Mouse (Mus musculus): ENCODE measurements around the gene Rrh.

DNA sequence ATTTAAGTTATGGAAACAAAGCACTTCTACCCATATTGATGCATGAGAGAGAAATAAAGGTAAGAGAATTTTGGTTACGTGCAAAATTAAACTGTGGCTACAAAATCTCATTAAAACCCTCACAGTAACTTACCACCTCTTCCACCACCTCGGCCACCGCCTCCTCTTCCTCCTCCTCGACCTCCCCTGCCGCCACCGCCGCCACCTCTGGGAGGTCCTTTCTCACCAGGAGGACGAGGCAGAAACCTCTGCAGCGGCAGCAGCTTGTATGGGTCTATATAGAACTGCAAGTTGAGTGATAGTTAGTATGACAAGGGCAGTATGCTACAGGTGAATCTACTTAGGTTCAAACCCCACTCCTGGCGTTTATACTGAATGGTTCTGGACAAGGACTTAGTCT, 4.3 kb upstream of the Rrh start:
- TF ChIP-seq CTCF (IDR thresholded peaks at IDR 0.05; ENCODE audit: low read depth) (no peak), EP300 (IDR thresholded peaks at IDR 0.05; ENCODE audit: low read depth) (no peak)

All from heart, postnatal 0 days (tissue).